Mouse (Mus musculus): Measurements from ENCODE around the gene Tmem14a. TPM values are rescaled to one million over a fixed set of nuclear protein-coding genes. Genes with fewer than 3 reads are reported as not detected.

Tmem14a gene
- polyA plus RNA-seq, 1 experiment from 2014 or later, result 11.5 TPM

- no peak for ATAC-seq (ENCODE audit: low read depth)
- no peak for DNase-seq (ENCODE audit: low spot score)
- H3K27me3 ChIP-seq (replicated peaks; ENCODE audit: control insufficient read depth, insufficient read depth, low read length), result no peaks in the 10 kb centered on the region
- H3K9ac ChIP-seq (ENCODE audit: low read depth, low read length), result no peak overlapping the region
- no peaks in the 10 kb centered on the region for H3K36me3 ChIP-seq (ENCODE audit: control insufficient read depth, insufficient read depth, low read length)
- H3K4me3 ChIP-seq (ENCODE audit: low read depth, low read length), result no peak overlapping the region
- H3K27ac ChIP-seq (replicated peaks; ENCODE audit: low read depth, low read length), result peak overlapping the region; percentile 13; the same call in 1 of the 2 replicates
- H3K4me1 ChIP-seq (ENCODE audit: control insufficient read depth, insufficient read depth, low read length), result peaks cover 3% of the 10 kb centered on the region; the same call in 1 of the 2 replicates
- no peak overlapping the region for H3K4me2 ChIP-seq (ENCODE audit: low read depth, low read length)
- no peaks in the 10 kb centered on the region for H3K9me3 ChIP-seq (ENCODE audit: control insufficient read depth, low read length)
- 39% methylated on average over 5 of the region's 5 CpGs for WGBS
These were observed 13.5 kb downstream of the Tmem14a start for GRCm38 (mm10) chr1:21231744-21232464.

DNA sequence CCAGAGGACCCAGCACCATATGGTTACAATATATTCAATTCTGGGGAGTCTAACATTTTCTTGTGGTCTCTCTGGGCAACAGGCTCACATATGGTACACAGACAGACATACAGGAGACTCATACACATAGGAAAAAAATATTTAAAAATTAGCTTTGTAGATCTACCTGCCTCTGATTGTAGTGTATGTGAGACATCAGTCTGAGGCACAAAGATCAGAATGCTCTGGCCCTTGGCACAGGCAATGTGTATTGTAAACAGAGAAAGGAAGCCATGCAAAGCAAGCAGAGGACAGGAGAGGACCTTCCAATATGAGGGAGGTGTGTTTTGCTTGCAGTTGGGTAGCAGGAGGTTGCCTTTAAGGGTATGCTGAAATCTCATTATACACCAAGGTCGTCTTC is 14.1 kb downstream of the Tmem14a start:
- WGBS, result 44% methylated on average over 1 of the region's 1 CpGs
- ATAC-seq (ENCODE audit: low read depth), result peak; percentile 12; the same call in 1 of the 2 replicates
- Histone ChIP-seq H3K9ac (ENCODE audit: low read depth, low read length) (no peak overlapping the region), H3K27ac (replicated peaks; ENCODE audit: low read depth, low read length) (peak overlapping the region; percentile 13; the same call in 1 of the 2 replicates), H3K4me2 (ENCODE audit: low read depth, low read length) (no peak overlapping the region), H3K4me1 (ENCODE audit: control insufficient read depth, insufficient read depth, low read length) (peaks cover 3% of the 10 kb centered on the region; the same call in 1 of the 2 replicates), H3K27me3 (replicated peaks; ENCODE audit: control insufficient read depth, insufficient read depth, low read length) (no peaks in the 10 kb centered on the region), H3K4me3 (ENCODE audit: low read depth, low read length) (no peak overlapping the region), H3K9me3 (ENCODE audit: control insufficient read depth, low read length) (no peaks in the 10 kb centered on the region), H3K36me3 (ENCODE audit: control insufficient read depth, insufficient read depth, low read length) (no peaks in the 10 kb centered on the region)
- peak; percentile 33 for DNase-seq (ENCODE audit: low spot score)

DNA sequence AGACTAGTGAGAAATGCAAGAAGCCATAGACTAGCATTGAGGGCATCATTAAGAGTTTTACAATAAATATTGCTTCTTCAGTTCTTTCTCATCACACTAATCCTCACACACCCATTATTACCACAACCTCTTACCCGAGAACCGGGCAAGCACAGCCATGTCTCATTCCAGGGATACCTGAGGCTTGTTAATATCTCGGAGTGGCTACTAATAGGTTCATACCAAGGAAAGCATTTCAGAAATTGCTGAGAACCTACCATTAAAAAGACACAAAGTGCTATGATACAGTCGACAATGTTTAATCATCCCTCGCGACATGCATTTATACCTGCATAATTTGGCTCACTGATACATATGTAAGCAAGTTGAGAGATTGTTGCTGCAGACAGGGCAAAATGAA is 17.0 kb downstream of the Tmem14a start:
- Histone ChIP-seq H3K9ac (ENCODE audit: low read depth, low read length) (no peak overlapping the region), H3K4me1 (ENCODE audit: control insufficient read depth, insufficient read depth, low read length) (peaks cover 3% of the 10 kb centered on the region; the same call in 1 of the 2 replicates), H3K27me3 (replicated peaks; ENCODE audit: control insufficient read depth, insufficient read depth, low read length) (no peaks in the 10 kb centered on the region), H3K4me2 (ENCODE audit: low read depth, low read length) (no peak overlapping the region), H3K27ac (replicated peaks; ENCODE audit: low read depth, low read length) (no peak overlapping the region), H3K4me3 (ENCODE audit: low read depth, low read length) (no peak overlapping the region), H3K36me3 (ENCODE audit: control insufficient read depth, insufficient read depth, low read length) (no peaks in the 10 kb centered on the region), H3K9me3 (ENCODE audit: control insufficient read depth, low read length) (no peaks in the 10 kb centered on the region)
- 88% methylated on average over 6 of the region's 6 CpGs for WGBS
- ATAC-seq (ENCODE audit: low read depth) (no peak), DNase-seq (ENCODE audit: low spot score) (no peak)

- H3K4me3 ChIP-seq (ENCODE audit: low read depth, low read length), result no peak within 1 kb of the TSS
- DNase-seq (ENCODE audit: low spot score), result peak; percentile 79
- no peaks in the 10 kb centered on the region for H3K4me1 ChIP-seq (ENCODE audit: control insufficient read depth, insufficient read depth, low read length)
- 78% methylated on average over 8 of the region's 8 CpGs for WGBS
- H3K36me3 ChIP-seq (ENCODE audit: control insufficient read depth, insufficient read depth, low read length), result no peaks in the 10 kb centered on the region
- no peak within 1 kb of the TSS for H3K4me2 ChIP-seq (ENCODE audit: low read depth, low read length)
- ATAC-seq (ENCODE audit: low read depth), result peak; percentile 80
- no peak within 1 kb of the TSS for H3K27ac ChIP-seq (replicated peaks; ENCODE audit: low read depth, low read length)
- H3K9me3 ChIP-seq (ENCODE audit: control insufficient read depth, low read length), result no peaks in the 10 kb centered on the region
- no peaks in the 10 kb centered on the region for H3K27me3 ChIP-seq (replicated peaks; ENCODE audit: control insufficient read depth, insufficient read depth, low read length)
- H3K9ac ChIP-seq (ENCODE audit: low read depth, low read length), result no peak within 1 kb of the TSS
These were observed 21.8 kb downstream of the Tmem14a start, which contains the start of gene Gsta3 for GRCm38 (mm10) chr1:21239911-21240898. Gsta3 (plus strand) TSS chr1:21240589.

DNA sequence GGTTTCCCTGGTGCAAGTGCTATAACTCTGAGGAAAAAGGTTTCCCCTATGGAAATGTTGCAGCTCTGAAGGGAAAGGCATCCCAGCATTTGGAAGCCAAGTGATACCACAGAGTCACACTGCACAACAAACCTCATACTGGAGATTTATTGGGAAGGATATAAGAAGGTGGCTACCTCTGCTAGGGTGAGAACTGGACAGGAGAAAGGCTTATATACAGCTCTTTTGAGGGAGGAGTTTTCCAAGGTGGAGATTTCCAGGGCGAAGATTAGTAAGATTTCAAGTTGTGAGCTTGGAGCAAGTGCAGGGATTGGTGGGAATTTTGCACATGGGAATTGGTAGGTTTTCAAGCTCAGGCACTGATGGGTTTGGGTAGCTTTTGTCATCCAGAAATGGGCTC is 22.7 kb downstream of the Tmem14a start:
- Histone ChIP-seq H3K27me3 (replicated peaks; ENCODE audit: control insufficient read depth, insufficient read depth, low read length) (no peaks in the 10 kb centered on the region), H3K9me3 (ENCODE audit: control insufficient read depth, low read length) (no peaks in the 10 kb centered on the region), H3K27ac (replicated peaks; ENCODE audit: low read depth, low read length) (no peak overlapping the region), H3K4me1 (ENCODE audit: control insufficient read depth, insufficient read depth, low read length) (no peaks in the 10 kb centered on the region), H3K36me3 (ENCODE audit: control insufficient read depth, insufficient read depth, low read length) (no peaks in the 10 kb centered on the region), H3K9ac (ENCODE audit: low read depth, low read length) (no peak overlapping the region), H3K4me2 (ENCODE audit: low read depth, low read length) (no peak overlapping the region), H3K4me3 (ENCODE audit: low read depth, low read length) (no peak overlapping the region)
- 96% methylated on average over 1 of the region's 1 CpGs for WGBS
- ATAC-seq (ENCODE audit: low read depth), result no peak
- DNase-seq (ENCODE audit: low spot score), result no peak

GRCm38 (mm10) chr1:21244290-21244960 is 26.1 kb downstream of the Tmem14a start:
- H3K27me3 ChIP-seq (replicated peaks; ENCODE audit: control insufficient read depth, insufficient read depth, low read length), result no peaks in the 10 kb centered on the region
- no peaks in the 10 kb centered on the region for H3K9me3 ChIP-seq (ENCODE audit: control insufficient read depth, low read length)
- no peak for DNase-seq (ENCODE audit: low spot score)
- H3K4me3 ChIP-seq (ENCODE audit: low read depth, low read length), result no peak overlapping the region
- H3K9ac ChIP-seq (ENCODE audit: low read depth, low read length), result no peak overlapping the region
- H3K4me1 ChIP-seq (ENCODE audit: control insufficient read depth, insufficient read depth, low read length), result no peaks in the 10 kb centered on the region
- no peaks in the 10 kb centered on the region for H3K36me3 ChIP-seq (ENCODE audit: control insufficient read depth, insufficient read depth, low read length)
- no peak overlapping the region for H3K4me2 ChIP-seq (ENCODE audit: low read depth, low read length)
- 70% methylated on average over 4 of the region's 4 CpGs for WGBS
- H3K27ac ChIP-seq (replicated peaks; ENCODE audit: low read depth, low read length), result no peak overlapping the region
- no peak for ATAC-seq (ENCODE audit: low read depth)

DNA sequence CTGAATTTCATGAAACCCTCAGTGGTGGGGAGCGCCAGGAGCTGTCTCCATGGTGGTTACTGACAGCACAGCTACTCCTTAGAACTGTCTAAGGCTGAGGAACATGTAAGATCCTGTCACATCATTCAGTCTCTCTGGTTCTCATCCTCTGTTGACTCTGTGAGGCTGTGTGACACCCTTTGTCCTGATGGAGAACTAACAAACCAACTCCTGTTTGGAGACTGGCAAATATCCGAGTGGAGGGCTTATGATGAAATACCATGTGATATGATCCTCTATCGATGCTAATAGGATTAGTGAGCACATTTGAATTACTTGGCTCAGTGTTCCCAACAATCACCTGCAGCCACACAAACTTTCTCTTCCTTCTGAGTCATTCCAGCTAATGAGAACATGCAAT is 27.8 kb downstream of the Tmem14a start:
- 60% methylated on average over 3 of the region's 3 CpGs for WGBS
- Histone ChIP-seq H3K27ac (replicated peaks; ENCODE audit: low read depth, low read length) (no peak overlapping the region), H3K4me2 (ENCODE audit: low read depth, low read length) (no peak overlapping the region), H3K36me3 (ENCODE audit: control insufficient read depth, insufficient read depth, low read length) (no peaks in the 10 kb centered on the region), H3K9me3 (ENCODE audit: control insufficient read depth, low read length) (no peaks in the 10 kb centered on the region), H3K4me1 (ENCODE audit: control insufficient read depth, insufficient read depth, low read length) (no peaks in the 10 kb centered on the region), H3K27me3 (replicated peaks; ENCODE audit: control insufficient read depth, insufficient read depth, low read length) (no peaks in the 10 kb centered on the region), H3K9ac (ENCODE audit: low read depth, low read length) (no peak overlapping the region), H3K4me3 (ENCODE audit: low read depth, low read length) (no peak overlapping the region)
- peak; percentile 27 for DNase-seq (ENCODE audit: low spot score)
- no peak; the same call in 1 of the 2 replicates for ATAC-seq (ENCODE audit: low read depth)

DNA sequence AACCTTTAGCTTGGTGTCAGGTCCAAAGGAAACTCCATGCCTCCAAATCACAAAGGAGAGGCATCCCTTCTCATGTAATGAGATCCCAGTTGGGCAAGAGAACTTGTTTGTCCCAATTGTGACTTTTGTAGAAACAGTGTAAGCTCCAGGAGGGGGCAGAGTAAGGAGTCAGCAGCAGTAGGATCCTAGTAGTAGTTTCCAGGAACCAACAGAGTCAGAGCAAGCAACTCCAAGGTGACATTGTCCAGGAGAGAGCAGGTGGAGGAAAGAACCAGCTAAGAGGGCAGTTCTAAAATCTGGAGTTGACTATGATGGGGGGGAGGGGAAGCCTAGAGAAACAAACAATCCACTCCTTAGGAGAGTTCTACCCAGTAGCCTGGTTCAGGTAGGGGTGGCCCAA is 29.5 kb downstream of the Tmem14a start:
- Histone ChIP-seq H3K36me3 (ENCODE audit: control insufficient read depth, insufficient read depth, low read length) (no peaks in the 10 kb centered on the region), H3K4me1 (ENCODE audit: control insufficient read depth, insufficient read depth, low read length) (no peaks in the 10 kb centered on the region), H3K9me3 (ENCODE audit: control insufficient read depth, low read length) (no peaks in the 10 kb centered on the region), H3K9ac (ENCODE audit: low read depth, low read length) (no peak overlapping the region), H3K4me3 (ENCODE audit: low read depth, low read length) (no peak overlapping the region), H3K4me2 (ENCODE audit: low read depth, low read length) (no peak overlapping the region), H3K27ac (replicated peaks; ENCODE audit: low read depth, low read length) (no peak overlapping the region), H3K27me3 (replicated peaks; ENCODE audit: control insufficient read depth, insufficient read depth, low read length) (no peaks in the 10 kb centered on the region)
- DNase-seq (ENCODE audit: low spot score), result no peak
- ATAC-seq (ENCODE audit: low read depth), result no peak
